Mouse (Mus musculus) MEL (cell line): ENCODE data around the gene Col6a5.

Source experiments
- CTCF ChIP-seq, 3 experiments: IDR thresholded peaks in 2 of 3; conservative IDR thresholded peaks in 1 of 3; 2 replicates each; pipeline ENCODE4 v1.5.1; 2011 to 2012; ENCODE audit warnings: low read length in 3 of 3, low read depth in 2 of 3, mild to moderate bottlenecking in 2 of 3, improper control_type of control experiment in 1 of 3, inconsistent platforms in 1 of 3, mixed read lengths in 1 of 3, moderate library complexity in 1 of 3; ENCODE audit not compliant: control insufficient read depth in 1 of 3, insufficient read depth in 1 of 3, poor library complexity in 1 of 3, severe bottlenecking in 1 of 3
- ETS1 ChIP-seq: IDR thresholded peaks from 2 replicates; pipeline ENCODE4 v1.6.1; 2012; ENCODE audit warnings: low read depth, mild to moderate bottlenecking, inconsistent platforms, low read length, improper control_type of control experiment, moderate library complexity
- KAT2A ChIP-seq: conservative IDR thresholded peaks from 2 replicates; pipeline ENCODE4 v1.6.1; 2012; ENCODE audit warnings: low read depth, low read length, improper control_type of control experiment, inconsistent platforms
- NELFE ChIP-seq: IDR thresholded peaks from 2 replicates; pipeline ENCODE4 v1.6.1; 2011; ENCODE audit warnings: low read depth, low read length, improper control_type of control experiment
- NRF1 ChIP-seq: IDR thresholded peaks from 2 replicates; pipeline ENCODE4 v1.6.1; 2014; ENCODE audit warnings: low read depth, mild to moderate bottlenecking, inconsistent platforms, low read length, improper control_type of control experiment, moderate library complexity; ENCODE audit not compliant: poor library complexity, insufficient read depth, severe bottlenecking
- POLR2A ChIP-seq, 2 experiments: IDR thresholded peaks; 2 replicates each; pipeline ENCODE4 v1.6.1; 2011 to 2012; ENCODE audit warnings: low read length in 2 of 2, mild to moderate bottlenecking in 2 of 2, control low read depth in 1 of 2, improper control_type of control experiment in 1 of 2, low read depth in 1 of 2, moderate library complexity in 1 of 2; ENCODE audit not compliant: control insufficient read depth in 1 of 2, insufficient read depth in 1 of 2, poor library complexity in 1 of 2
- POLR2AphosphoS2 ChIP-seq: IDR thresholded peaks from 2 replicates; pipeline ENCODE4 v1.6.1; 2011; ENCODE audit warnings: low read length, improper control_type of control experiment
- TAL1 ChIP-seq: IDR thresholded peaks from 2 replicates; pipeline ENCODE4 v1.6.1; 2012; ENCODE audit warnings: mild to moderate bottlenecking, inconsistent platforms, low read length, moderate library complexity, mixed read lengths
- TCF12 ChIP-seq: IDR thresholded peaks from 2 replicates; pipeline ENCODE4 v1.6.1; 2014; ENCODE audit warnings: low read depth, mild to moderate bottlenecking, inconsistent platforms, low read length, improper control_type of control experiment, moderate library complexity
- ZNF384 ChIP-seq: IDR thresholded peaks from 2 replicates; pipeline ENCODE4 v1.6.1; 2012; ENCODE audit warnings: low read depth, mild to moderate bottlenecking, inconsistent platforms, low read length, improper control_type of control experiment

DNA sequence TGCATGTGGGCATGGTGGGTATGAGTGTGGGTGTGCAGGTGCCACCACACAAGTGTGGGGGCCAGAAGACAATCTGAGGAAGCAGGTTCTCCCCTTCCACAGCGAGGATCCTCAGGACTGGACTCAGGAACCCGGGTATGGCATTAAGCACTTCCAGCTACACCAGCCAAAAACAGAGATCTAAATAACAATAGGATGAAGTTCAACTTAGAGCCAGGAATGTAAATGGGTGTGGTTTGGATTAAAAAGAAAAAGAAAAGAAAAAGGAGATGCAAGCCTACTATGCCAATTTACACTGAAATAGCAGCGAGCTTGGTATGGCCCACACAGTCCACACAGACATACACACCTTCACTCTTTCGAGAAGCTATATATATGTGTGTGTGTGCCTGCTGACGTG, 7.5 kb upstream of the Col6a5 start:
- TF ChIP-seq NELFE (no peak), TCF12 (no peak), ETS1 (no peak), POLR2A (IDR thresholded peaks at IDR 0.05; ENCODE audit: control insufficient read depth in 1 of 2, insufficient read depth in 1 of 2, low read depth in 1 of 2, low read length in 2 of 2, poor library complexity in 1 of 2) (no peak), CTCF (IDR thresholded peaks at IDR 0.05 in 2 of 3, conservative IDR thresholded peaks at IDR 0.05 in 1 of 3; ENCODE audit: control insufficient read depth in 1 of 3, insufficient read depth in 1 of 3, low read depth in 2 of 3, low read length in 3 of 3, poor library complexity in 1 of 3, severe bottlenecking in 1 of 3) (no peak), NRF1 (no peak), POLR2AphosphoS2 (no peak), ZNF384 (no peak), KAT2A (no peak), TAL1 (no peak)
